Mouse (Mus musculus) limb, embryonic 13.5 days (tissue): ENCODE measurements around the gene Bmpr1b. TPM values are rescaled to one million over a fixed set of nuclear protein-coding genes. Genes with fewer than 3 reads are reported as not detected.
A peak's percentile ranks its signal among the peaks of the same experiment; 100 is the strongest.

Experiments used
- ATAC-seq: fragments of 200-750 bp; cut with Nextera tagmentation; 2 replicates; pipeline ENCODE4 v1.8.0; 2017; ENCODE audit warnings: low read depth, moderate number of reproducible peaks, moderate TSS enrichment; ENCODE audit not compliant: low FRiP score
- H3K27ac ChIP-seq: fragments of 300-500 bp; sonication (generic); 2 replicates; pipeline ENCODE4 v1.5.1; 2015; ENCODE audit warnings: inconsistent platforms, mild to moderate bottlenecking, moderate library complexity
- H3K27me3 ChIP-seq: fragments of 300-500 bp; sonication (generic); 2 replicates; pipeline ENCODE4 v1.6.1; 2015; ENCODE audit warnings: mild to moderate bottlenecking, inconsistent platforms
- H3K36me3 ChIP-seq: fragments of 300-500 bp; sonication (generic); 2 replicates; pipeline ENCODE4 v1.6.1; 2015; ENCODE audit warnings: inconsistent platforms, mild to moderate bottlenecking, moderate library complexity
- H3K4me1 ChIP-seq: fragments of 300-500 bp; sonication (generic); 2 replicates; pipeline ENCODE4 v1.6.1; 2015; ENCODE audit warnings: inconsistent platforms
- H3K4me2 ChIP-seq: fragments of 300-500 bp; sonication (generic); replicated peaks from 2 replicates; pipeline ENCODE4 v1.6.1; 2015; ENCODE audit warnings: inconsistent platforms, mild to moderate bottlenecking, moderate library complexity
- H3K4me3 ChIP-seq: fragments of 300-500 bp; sonication (generic); 2 replicates; pipeline ENCODE4 v1.5.1; 2015; ENCODE audit warnings: moderate library complexity, mild to moderate bottlenecking, inconsistent platforms
- H3K9ac ChIP-seq: fragments of 300-500 bp; sonication (generic); 2 replicates; pipeline ENCODE4 v1.6.1; 2015; ENCODE audit warnings: mild to moderate bottlenecking, inconsistent platforms
- H3K9me3 ChIP-seq: fragments of 300-500 bp; sonication (generic); 2 replicates; pipeline ENCODE4 v1.6.1; 2016; ENCODE audit warnings: inconsistent platforms
- WGBS: fragments of 180-500 bp; shearing (Covaris S2); methylation state at CpG from one replicate; pipeline ENCODE4 v1.1.7; 2015; 5-methylcytosine and 5-hydroxymethylcytosine counted together
- polyA plus RNA-seq: library from polyadenylated mRNA; unstranded; fragments of >200 nt; fragmentation: Nextera tagmentation; extraction: Ambion mirVana; gene quantifications from 2 replicates; pipeline ENCODE4 v1.2.1, GENCODE M21; 2015

Bmpr1b gene
- polyA plus RNA-seq, 1 experiment from 2014 or later: 15.6 TPM

DNA sequence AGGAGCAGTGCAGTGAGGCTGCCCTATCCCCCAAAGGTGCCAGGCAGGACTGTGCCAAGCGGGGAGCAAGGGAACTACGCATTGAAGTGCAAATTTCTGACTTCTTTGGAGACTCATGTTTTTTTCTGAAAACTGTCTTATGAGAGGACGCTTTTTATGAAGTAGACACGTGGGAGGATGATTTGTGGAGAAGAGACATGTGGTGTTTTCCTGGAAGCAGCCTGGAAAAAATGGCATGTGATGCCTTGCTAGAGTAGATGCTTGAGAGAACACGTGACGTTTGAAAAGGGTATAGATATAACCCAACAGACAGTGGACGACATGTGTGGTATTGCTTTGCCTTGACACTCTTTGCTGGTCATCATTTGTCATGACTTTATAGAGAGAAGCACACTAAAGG, 319.1 kb downstream of the Bmpr1b start:
- Histone ChIP-seq H3K27ac (no peak overlapping the region), H3K9ac (no peak overlapping the region), H3K27me3 (no peaks in the 10 kb centered on the region), H3K4me1 (peaks cover 10% of the 10 kb centered on the region; the same call in 1 of the 2 replicates), H3K36me3 (peaks cover 6% of the 10 kb centered on the region; the same call in 1 of the 2 replicates), H3K4me3 (no peak overlapping the region), H3K9me3 (no peaks in the 10 kb centered on the region), H3K4me2 (no peak overlapping the region)
- ATAC-seq: no peak
- 81% methylated on average over 7 of the region's 7 CpGs for WGBS

DNA sequence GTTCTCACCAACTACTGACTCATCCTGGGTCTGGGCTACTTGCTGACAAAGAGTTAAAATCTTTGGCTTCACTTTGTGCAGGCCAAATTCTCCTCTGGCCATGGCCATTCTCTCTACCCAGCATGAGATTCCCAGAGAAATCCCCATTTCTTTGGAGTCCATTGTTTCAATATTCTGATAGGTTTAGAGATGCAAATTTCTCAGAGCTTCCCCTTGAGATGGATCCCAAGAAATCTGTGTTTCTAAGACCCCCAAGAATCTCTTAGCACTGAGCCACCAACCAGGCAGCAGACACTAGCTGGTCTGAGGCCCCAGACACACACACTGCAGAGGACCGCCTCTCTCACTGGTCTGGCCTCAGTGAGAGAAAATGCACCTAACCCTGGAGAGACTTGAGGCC, 320.0 kb downstream of the Bmpr1b start:
- Histone ChIP-seq H3K9me3 (no peaks in the 10 kb centered on the region), H3K4me2 (no peak overlapping the region), H3K27ac (no peak overlapping the region), H3K9ac (no peak overlapping the region), H3K4me1 (peaks cover 10% of the 10 kb centered on the region; the same call in 1 of the 2 replicates), H3K36me3 (peaks cover 5% of the 10 kb centered on the region; the same call in 1 of the 2 replicates), H3K27me3 (no peaks in the 10 kb centered on the region), H3K4me3 (no peak overlapping the region)
- WGBS: 66% methylated on average over 1 of the region's 1 CpGs
- ATAC-seq: no peak

DNA sequence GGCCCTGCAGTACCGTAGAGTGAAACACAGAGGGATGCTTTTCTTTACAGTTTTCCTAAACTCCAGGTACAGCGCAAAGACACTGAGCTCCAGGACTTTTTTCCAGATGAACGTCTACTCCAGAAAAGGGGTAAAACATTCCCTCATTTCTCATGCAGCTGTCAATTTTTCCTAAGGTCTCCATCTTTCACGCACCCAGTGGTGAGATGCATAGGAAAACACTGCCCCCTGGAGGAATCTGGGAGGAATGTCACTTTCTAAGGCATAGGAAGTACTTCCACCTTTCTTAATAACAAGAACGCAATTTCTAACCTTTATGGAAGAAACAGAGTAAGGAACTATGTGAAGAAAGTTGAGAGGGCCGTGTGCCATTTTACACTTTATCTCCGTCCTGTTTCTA, 330.4 kb downstream of the Bmpr1b start:
- Histone ChIP-seq H3K4me1 (no peaks in the 10 kb centered on the region), H3K27ac (no peak overlapping the region), H3K9ac (no peak overlapping the region), H3K36me3 (peaks cover 19% of the 10 kb centered on the region; the same call in 1 of the 2 replicates), H3K4me2 (no peak overlapping the region), H3K9me3 (no peaks in the 10 kb centered on the region), H3K4me3 (no peak overlapping the region), H3K27me3 (no peaks in the 10 kb centered on the region)
- 37% methylated on average over 7 of the region's 7 CpGs for WGBS
- no peak for ATAC-seq

DNA sequence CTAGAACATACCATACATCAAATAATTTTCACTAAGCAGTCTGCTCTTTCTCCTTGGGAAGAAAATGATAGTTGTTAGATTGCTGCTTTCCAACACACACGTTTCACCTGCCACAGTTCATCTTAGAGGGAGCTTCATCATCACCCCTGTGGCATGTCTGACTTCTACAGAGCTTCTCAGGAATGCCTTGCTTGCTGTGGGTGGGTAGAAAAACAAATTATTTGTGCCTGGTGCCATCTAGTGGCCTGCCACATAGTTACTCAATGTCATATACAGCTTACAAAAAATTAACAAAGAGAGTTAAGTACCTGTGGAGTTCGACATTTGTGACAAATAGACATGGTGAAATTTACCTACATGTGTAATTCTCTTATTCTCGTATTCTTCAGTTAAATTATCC, 338.1 kb downstream of the Bmpr1b start:
- no peaks in the 10 kb centered on the region for H3K9me3 ChIP-seq
- peak; percentile 77; the same call in 1 of the 2 replicates for ATAC-seq
- WGBS: 22% methylated on average over 3 of the region's 3 CpGs
- no peaks in the 10 kb centered on the region; the same call in 1 of the 2 replicates for H3K4me1 ChIP-seq
- no peak overlapping the region for H3K27ac ChIP-seq
- no peaks in the 10 kb centered on the region for H3K27me3 ChIP-seq
- no peak overlapping the region for H3K4me2 ChIP-seq
- no peak overlapping the region for H3K4me3 ChIP-seq
- peaks cover 24% of the 10 kb centered on the region for H3K36me3 ChIP-seq
- H3K9ac ChIP-seq: no peak overlapping the region

DNA sequence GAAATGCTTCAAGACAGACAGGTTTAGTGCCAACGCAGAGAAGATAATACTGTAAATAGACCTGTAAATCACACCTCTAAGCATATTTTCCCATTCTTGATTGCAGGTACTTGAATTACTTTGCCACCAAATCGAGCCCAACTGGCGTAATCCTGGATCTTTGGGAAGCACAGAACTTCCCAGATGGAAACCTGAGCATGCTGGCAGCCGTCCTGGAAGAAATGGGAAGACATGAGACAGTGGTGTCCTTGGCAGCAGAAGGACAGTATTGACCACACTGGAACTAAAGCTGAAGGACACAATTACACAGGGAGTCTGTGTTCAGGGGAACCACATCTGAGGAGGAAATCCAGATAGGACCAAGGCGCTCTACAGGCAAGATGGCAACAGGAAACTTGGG, 340.9 kb downstream of the Bmpr1b start:
- Histone ChIP-seq H3K9ac (no peak overlapping the region), H3K36me3 (peaks cover 19% of the 10 kb centered on the region), H3K4me2 (no peak overlapping the region), H3K27me3 (no peaks in the 10 kb centered on the region), H3K4me3 (no peak overlapping the region), H3K4me1 (no peaks in the 10 kb centered on the region; the same call in 1 of the 2 replicates), H3K9me3 (no peaks in the 10 kb centered on the region), H3K27ac (no peak overlapping the region)
- WGBS: 73% methylated on average over 5 of the region's 5 CpGs
- ATAC-seq: no peak

DNA sequence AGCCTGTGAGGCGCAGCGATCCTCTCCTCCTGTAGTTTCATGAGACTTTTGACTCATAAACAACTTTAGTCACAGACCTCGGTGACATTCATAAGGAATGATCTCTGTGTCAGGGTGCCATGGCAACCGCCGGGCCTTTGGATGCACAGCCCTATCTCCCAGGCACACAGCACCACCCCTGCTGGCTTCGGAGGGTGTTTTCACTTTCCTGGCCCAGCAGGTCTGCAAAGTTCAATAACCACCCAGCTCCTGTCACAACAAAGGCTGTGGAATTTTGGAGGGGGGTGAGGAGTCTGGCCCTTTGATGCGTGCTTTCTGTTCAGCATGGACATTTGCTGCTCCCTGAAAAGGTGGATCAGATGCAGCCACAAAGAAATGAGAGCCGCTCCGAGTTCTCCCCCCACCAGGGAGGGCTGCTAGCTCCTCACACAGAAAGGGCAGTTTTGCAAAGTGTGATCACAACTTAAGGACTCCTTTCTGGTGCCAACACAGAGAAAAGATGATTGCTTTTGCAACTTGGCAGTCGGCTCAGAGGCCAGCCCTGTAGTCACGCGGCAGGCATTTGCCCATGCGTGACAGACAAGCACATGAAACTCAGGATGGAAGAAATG, 349.8 kb downstream of the Bmpr1b start:
- Histone ChIP-seq H3K9ac (no peak overlapping the region), H3K4me2 (no peak overlapping the region), H3K27me3 (no peaks in the 10 kb centered on the region), H3K4me3 (no peak overlapping the region), H3K9me3 (no peaks in the 10 kb centered on the region), H3K36me3 (peaks cover 31% of the 10 kb centered on the region), H3K4me1 (peaks cover 11% of the 10 kb centered on the region; the same call in 1 of the 2 replicates), H3K27ac (no peak overlapping the region)
- peak; percentile 51; the same call in 1 of the 2 replicates for ATAC-seq
- 31% methylated on average over 13 of the region's 13 CpGs for WGBS

DNA sequence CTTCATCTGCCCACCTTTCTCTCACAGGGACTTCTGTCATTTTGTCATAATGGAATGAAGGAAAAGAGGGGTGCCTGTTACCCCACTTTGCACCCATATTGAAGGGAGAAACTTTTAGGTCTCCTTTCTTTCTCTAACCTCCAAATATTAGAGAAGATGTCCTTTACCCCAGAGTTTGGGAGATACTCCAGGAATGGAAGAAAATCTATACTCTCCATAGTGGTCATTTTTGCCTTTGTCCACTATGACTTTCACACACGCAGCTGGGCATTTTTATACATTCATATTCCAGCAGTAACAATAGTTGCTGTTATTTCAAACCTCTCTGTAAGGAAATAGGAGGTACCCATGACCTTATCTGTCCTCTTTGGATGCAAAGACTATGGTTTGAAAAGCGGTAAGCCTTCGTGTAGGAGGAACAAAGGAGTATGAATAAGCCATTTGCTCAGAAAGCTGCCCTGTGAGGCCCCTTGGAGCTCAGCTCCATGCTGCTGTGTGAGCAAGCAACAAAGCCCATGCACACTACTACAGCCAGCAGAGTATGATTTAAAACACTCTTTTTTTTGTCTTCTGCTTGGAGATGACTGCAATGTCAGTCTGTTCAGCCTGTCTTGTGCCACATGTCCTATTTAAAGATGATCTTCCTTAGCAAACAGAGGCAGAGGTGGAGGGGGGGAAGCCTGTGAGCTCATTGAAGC, 350.5 kb downstream of the Bmpr1b start:
- no peaks in the 10 kb centered on the region for H3K27me3 ChIP-seq
- H3K4me2 ChIP-seq: no peak overlapping the region
- H3K27ac ChIP-seq: no peak overlapping the region
- peaks cover 31% of the 10 kb centered on the region for H3K36me3 ChIP-seq
- no peak overlapping the region for H3K4me3 ChIP-seq
- H3K9ac ChIP-seq: no peak overlapping the region
- ATAC-seq: no peak
- H3K9me3 ChIP-seq: no peaks in the 10 kb centered on the region
- peaks cover 11% of the 10 kb centered on the region; the same call in 1 of the 2 replicates for H3K4me1 ChIP-seq
- 65% methylated on average over 3 of the region's 3 CpGs for WGBS

DNA sequence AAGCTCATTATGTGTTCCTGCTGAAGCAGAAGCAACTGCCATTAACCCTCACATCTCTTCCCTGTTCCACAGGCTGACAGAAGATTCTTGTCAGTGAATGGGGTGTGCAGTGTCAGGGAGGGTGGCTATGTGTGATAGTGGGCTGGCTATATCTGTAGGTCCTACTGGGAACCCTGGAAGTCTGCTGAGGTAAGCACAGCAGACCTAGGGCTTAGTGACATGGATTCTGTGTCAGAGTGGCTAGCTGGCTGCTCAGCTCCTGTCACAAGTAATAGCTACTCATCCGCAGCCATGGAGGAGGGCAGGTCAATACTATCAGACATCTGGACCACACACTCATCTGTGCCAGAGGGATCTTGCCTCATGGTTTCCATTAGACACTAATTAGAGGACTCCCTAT, 354.4 kb downstream of the Bmpr1b start:
- H3K27ac ChIP-seq: no peak overlapping the region
- H3K4me2 ChIP-seq: no peak overlapping the region
- H3K27me3 ChIP-seq: no peaks in the 10 kb centered on the region
- H3K9ac ChIP-seq: no peak overlapping the region
- 52% methylated on average over 1 of the region's 1 CpGs for WGBS
- H3K9me3 ChIP-seq: no peaks in the 10 kb centered on the region
- peaks cover 29% of the 10 kb centered on the region for H3K36me3 ChIP-seq
- no peak overlapping the region for H3K4me3 ChIP-seq
- H3K4me1 ChIP-seq: peaks cover 7% of the 10 kb centered on the region; the same call in 1 of the 2 replicates
- no peak for ATAC-seq

DNA sequence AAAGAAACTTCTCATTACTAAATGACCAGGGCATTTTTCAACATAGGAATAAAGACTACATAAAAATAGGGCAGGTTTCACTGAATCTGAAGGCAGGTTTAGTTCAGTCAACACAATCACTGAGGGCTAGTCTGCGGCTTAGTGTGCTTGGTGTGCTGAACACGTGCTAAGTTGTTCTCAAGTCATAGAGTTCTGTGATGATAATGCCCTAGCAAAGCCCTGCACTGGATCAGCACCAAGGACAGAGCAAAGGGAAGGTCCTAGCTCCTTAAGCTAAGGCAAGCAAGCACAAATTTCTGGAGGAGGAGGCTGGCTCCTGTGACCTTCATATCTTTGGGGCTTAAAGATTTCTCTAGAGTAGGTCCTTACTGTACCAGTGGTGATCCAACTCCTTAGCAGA, 357.9 kb downstream of the Bmpr1b start:
- peaks cover 6% of the 10 kb centered on the region; the same call in 1 of the 2 replicates for H3K36me3 ChIP-seq
- H3K4me3 ChIP-seq: no peak overlapping the region
- no peaks in the 10 kb centered on the region for H3K4me1 ChIP-seq
- no peak overlapping the region for H3K4me2 ChIP-seq
- no peaks in the 10 kb centered on the region for H3K27me3 ChIP-seq
- ATAC-seq: peak; percentile 71; the same call in 1 of the 2 replicates
- 13% methylated on average over 2 of the region's 2 CpGs for WGBS
- no peak overlapping the region for H3K27ac ChIP-seq
- H3K9ac ChIP-seq: no peak overlapping the region
- no peaks in the 10 kb centered on the region for H3K9me3 ChIP-seq

DNA sequence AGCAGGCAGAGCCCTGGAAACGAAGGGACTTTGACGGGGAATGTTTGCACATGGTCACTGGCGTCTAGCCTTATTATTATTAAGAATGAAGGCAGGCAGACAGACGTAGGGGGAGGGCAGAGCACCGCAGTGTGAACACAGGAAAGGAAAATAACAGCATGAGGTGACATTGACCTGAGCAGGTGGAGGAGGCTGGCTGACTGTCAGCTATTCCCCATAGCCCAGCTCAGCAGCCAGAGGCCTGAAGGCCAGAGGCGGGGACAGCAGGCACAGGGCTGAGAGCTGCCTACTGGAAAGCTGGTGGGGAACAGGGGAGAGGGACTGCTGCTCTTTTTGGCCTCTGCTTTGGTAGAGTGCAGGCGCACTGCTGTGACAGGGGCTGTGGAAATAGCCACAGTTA, 358.3 kb downstream of the Bmpr1b start:
- Histone ChIP-seq H3K4me3 (no peak overlapping the region), H3K9ac (no peak overlapping the region), H3K36me3 (peaks cover 6% of the 10 kb centered on the region; the same call in 1 of the 2 replicates), H3K4me1 (no peaks in the 10 kb centered on the region), H3K4me2 (no peak overlapping the region), H3K27ac (no peak overlapping the region), H3K27me3 (no peaks in the 10 kb centered on the region), H3K9me3 (no peaks in the 10 kb centered on the region)
- ATAC-seq: no peak
- 64% methylated on average over 7 of the region's 7 CpGs for whole genome bisulfite sequencing

DNA sequence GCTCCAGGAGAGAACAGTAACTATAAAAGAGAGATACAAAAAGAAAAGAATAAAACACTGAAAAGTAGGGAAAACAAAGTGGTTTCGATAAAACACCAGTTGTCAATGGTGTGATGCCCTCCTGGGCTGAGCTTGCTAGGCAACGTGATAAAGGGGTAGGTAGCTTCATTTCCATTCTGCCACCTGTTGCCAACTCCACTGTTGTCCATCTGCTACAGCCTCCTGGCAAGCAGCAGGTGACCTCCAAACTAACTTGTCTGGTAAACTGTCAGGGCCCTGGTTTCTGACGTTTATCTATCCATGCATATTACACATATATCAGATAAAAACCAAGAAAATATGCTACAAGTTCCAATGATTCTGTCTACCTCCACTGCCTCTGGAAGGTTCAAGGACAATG, 359.6 kb downstream of the Bmpr1b start:
- no peak overlapping the region for H3K9ac ChIP-seq
- H3K9me3 ChIP-seq: no peaks in the 10 kb centered on the region
- 82% methylated on average over 3 of the region's 3 CpGs for WGBS

DNA sequence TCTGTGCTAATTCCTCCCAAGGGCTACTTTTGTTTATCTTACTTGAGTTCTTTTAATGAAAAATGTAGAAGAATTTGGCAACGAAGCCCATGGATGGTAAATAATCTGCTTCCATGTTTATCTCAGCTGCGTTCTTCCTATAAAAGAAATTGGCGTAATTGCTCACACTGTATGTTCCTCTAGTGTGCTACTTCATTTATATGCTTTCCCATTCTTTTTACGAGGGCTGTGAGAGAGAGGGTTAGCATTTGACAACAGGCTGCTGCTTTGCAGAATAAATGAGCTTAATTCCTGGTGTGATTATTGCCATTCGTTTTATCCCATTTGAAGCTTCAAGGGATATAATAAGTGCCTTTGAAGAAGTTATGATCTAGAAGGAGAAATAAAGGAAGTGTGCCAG, 365.1 kb downstream of the Bmpr1b start:
- 58% methylated on average over 5 of the region's 5 CpGs for WGBS
- peaks cover 18% of the 10 kb centered on the region for H3K36me3 ChIP-seq

More for the DNA sequence above, 359.6 kb downstream of the Bmpr1b start:
- Histone ChIP-seq H3K36me3 (peaks cover 5% of the 10 kb centered on the region), H3K4me1 (no peaks in the 10 kb centered on the region), H3K4me2 (no peak overlapping the region), H3K4me3 (no peak overlapping the region), H3K27ac (no peak overlapping the region), H3K27me3 (no peaks in the 10 kb centered on the region)
- ATAC-seq: no peak

More for the DNA sequence above, 365.1 kb downstream of the Bmpr1b start:
- Histone ChIP-seq H3K9ac (no peak overlapping the region), H3K4me2 (no peak overlapping the region), H3K4me3 (no peak overlapping the region), H3K27me3 (no peaks in the 10 kb centered on the region), H3K27ac (no peak overlapping the region), H3K9me3 (no peaks in the 10 kb centered on the region), H3K4me1 (no peaks in the 10 kb centered on the region)
- no peak for ATAC-seq
